Comparison of ENCODE assay signal across 10 mouse cellular contexts in the genomic region with DNA sequence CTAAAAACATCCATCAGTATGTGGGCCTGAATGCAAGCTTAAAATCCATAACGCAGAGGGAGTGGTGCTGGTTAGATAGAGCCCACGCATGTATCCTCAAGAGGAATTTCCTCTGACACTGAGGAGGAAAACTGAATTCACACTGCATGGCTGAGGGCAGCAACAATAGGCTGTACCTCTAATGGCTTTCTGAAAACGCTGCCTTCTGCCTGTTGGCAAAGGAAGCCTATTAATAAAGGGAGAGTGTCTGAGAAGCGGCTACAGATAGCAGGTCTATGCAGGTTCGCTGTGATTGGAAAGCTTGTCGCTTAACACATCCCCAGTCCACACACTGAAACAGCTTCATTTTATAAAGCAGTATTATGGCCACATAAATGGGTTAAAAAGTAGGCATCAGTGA. TPM values are rescaled to one million over a fixed set of nuclear protein-coding genes. Genes with fewer than 3 reads are reported as not detected.
"Had no signal": no experiment of that assay in that cellular context is flagged by ENCODE, and none has a peak within 500 bp of the region (broad histone marks: within the 10 kb centered on the region; RNA-seq: fewer than 3 reads in every experiment).

No protein-coding gene starts in this region.

- H3K9ac ChIP-seq: kidney, embryonic 15.5 days; limb, embryonic 13.5 days; liver, embryonic 14.5 days had no signal

- H3K4me3 ChIP-seq: kidney, embryonic 15.5 days; limb, embryonic 13.5 days had no signal

- DNase-seq: kidney, postnatal 14 days; left cerebral cortex, postnatal 4 days; lung, adult 18-20 months; right cerebral cortex, adult 18-20 months; right cerebral cortex, postnatal 25 days; thymus, postnatal 36 days had no signal

- H3K27ac ChIP-seq: kidney, embryonic 15.5 days; limb, embryonic 13.5 days; liver, embryonic 14.5 days had no signal

- H3K4me2 ChIP-seq: kidney, embryonic 15.5 days; limb, embryonic 13.5 days had no signal

- H3K27me3 ChIP-seq: kidney, embryonic 15.5 days; limb, embryonic 13.5 days had no signal

- H3K36me3 ChIP-seq: kidney, embryonic 15.5 days; limb, embryonic 13.5 days had no signal

- H3K9me3 ChIP-seq: kidney, embryonic 15.5 days; limb, embryonic 13.5 days had no signal

- H3K4me1 ChIP-seq: kidney, embryonic 15.5 days; limb, embryonic 13.5 days had no signal

RNA-seq across cellular contexts. Expression of gene Lrrtm1, which starts 48.9 kb away (rescaled TPM):
- polyA plus RNA-seq: liver, adult 2 months had no signal
